Mouse (Mus musculus): Measurements from ENCODE around the gene Crb2.
A peak's percentile ranks its signal among the peaks of the same experiment; 100 is the strongest.

Gene Crb2

DNA sequence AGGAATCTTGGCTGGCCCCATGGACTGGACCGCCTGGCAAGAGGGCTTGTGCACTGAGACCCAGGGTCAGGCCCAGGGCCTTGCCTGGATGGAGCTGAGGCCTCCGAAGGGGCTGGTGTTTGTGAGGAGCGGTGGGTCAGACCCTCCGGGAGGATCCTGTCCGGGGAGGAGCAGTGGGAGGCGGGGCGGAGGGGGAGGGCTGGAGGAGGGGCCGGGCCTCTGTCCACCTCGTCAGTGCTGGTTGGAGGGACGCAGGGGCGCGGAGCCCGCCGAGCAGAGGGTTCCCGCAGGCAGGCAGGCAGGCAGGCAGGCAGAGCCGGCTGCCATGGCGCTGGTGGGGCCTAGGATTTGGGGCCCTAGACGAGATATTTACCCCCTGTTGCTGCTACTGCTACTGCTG is at the start of gene Crb2:
Crb2 (plus strand) TSS at position 234 of the 400 bp plus-strand sequence.
- peak; percentile 64 for DNase-seq (ENCODE audit: low read depth, low spot score)

DNA sequence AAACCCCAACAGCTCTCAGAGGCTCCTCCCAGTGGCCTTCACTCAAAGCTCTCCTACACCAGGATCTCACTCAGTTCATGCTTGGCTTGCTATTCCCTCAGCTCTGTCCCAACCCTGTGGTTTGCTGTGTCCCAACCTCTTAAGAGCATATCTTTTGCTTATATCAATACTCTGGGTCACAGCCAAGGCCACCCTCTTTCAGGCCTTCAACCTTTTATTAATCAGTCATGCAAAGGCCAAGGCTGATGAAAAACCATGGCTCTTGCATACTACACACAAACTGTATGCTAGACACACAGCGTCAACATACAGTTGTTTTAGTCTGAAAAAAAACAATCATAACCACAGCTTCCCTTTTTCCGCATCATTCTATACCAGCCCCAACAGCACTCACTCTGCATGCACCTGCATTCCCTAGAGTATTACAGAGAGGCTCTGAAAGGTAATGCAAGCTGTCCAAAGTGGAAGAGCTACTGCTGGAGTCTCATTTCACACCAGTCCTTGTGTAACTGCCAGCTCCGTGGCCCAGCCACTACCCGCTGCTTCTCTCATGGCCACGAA is 44.7 kb upstream of the Crb2 start:
- DNase-seq (ENCODE audit: low read depth, low spot score) = no peak

DNA sequence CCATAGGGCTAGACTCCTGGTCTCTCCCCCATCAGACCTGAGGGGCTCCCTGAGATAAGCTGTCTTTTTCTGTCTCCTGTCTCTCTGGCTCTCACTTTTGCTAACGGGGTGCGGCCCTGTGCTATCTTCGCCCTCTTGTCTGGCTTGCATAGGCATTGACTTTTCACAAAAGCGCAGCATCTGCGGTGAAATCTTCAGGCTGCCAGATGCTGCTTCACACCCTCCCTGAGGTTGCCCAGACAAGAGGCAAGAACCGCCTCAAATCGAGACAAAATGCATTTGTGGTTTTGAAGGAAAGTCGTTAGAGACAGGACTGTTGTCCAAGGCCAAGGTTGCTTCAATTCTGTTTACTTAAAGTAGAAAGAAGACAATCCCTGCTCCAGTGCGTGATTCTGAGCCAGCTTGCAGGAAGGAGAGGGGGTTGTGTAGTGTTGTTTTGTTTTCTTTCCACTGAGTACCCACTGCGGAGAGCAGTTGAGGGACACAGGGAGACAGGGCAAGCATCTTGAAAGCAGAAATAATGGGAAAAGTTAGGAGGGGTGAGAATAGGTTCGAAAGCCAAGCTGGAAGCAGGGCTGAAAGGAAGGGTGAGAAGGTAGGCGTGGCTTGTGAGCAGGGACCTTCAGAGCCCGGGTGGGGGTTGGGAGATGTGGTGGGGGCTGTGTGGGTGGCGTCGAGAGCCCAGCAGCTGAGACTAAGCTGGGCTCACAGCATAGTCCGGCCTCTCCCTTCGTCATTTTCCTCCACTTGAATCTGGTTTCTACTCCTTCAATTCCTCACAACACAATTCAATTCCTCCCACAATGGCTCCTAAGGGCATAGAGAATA is 40.9 kb upstream of the Crb2 start:
- peak; percentile 41 for DNase-seq (ENCODE audit: low read depth, low spot score)

- no peak for DNase-seq (ENCODE audit: low read depth, low spot score)
Measured at GRCm38 (mm10) chr2:37735807-37736188, 40.3 kb upstream of the Crb2 start.

DNA sequence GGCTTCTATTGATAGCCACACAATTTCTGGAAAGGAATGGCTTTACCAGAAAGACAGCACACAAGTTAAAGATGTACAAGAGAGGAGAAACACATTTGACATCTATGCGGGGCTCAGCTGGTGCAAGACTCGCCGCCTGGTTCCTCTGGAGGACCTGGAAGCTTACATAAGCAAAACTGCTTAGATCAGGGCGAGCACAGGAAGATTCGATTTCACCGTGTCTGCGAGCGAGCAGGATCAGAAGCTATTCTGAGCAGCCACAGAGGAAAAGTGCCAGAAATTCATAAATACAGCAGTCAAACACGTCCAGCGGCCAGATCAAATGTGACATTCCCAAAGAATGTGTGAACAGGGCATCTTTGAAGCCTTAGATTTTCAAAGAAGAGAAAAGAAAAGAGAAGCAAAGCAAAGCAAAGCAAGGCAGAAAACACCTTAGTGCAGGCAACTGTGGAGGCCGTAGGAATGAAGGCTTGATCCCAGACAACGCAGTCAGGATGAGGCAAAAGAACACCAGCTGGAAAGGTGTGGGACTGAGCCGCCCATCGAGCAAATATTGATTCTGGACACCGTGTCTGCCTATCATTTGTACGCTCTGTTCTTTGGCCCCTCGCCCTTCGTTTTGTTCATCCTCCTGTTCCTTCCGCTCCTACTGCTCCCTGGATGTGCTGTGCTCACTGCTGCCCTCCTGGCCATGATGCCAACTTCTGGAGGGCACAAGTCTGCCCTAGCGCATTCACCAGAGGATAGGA is 34.1 kb upstream of the Crb2 start:
- DNase-seq (ENCODE audit: low read depth, low spot score) = no peak

- no peak for DNase-seq (ENCODE audit: low read depth, low spot score)
Measured at GRCm38 (mm10) chr2:37744773-37745395, 31.2 kb upstream of the Crb2 start.

DNA sequence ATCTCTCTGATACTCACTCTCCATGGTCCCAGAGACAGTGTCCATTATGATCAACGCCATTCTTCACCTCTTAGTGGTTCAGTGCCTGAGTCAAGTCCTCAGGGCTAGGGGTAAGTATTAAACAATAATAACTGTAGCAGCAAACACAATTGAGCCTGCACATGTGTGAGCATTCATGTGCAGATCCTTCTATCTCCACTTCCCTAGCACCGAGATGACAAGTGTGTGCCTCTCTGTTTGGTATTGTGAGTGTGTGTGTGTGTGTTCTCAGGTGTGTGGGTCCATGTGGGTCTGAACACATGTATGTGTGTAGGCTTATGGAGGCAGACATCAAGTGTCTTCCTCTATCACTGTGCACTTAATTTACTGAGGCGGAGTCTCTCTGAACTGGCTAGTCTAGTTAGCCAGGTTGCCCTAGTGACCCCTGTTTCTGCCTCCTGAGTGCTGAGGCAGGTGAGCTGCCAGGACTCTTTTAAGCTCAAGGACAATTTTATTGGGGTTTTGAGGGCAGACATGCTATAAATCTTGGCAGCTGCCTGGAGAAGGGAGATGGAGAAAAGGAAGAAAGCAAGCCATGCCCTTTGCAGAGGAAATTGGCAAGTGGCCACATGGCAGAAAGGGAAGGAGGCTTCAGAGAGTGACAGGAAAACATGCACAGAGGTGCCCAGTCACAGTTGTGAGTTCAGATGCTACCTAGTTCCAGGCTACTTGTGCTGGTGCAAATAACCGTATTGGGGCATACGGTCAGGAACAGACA is 29.6 kb upstream of the Crb2 start:
- no peak for DNase-seq (ENCODE audit: low read depth, low spot score)

- no peak for DNase-seq (ENCODE audit: low read depth, low spot score)
Measured at GRCm38 (mm10) chr2:37747909-37748308, 28.1 kb upstream of the Crb2 start.

GRCm38 (mm10) chr2:37748442-37749066 is 27.5 kb upstream of the Crb2 start:
- peak; percentile 17 for DNase-seq (ENCODE audit: low read depth, low spot score)

- no peak for DNase-seq (ENCODE audit: low read depth, low spot score)
Measured at GRCm38 (mm10) chr2:37749323-37749722, 26.7 kb upstream of the Crb2 start.

GRCm38 (mm10) chr2:37751114-37751513 is 24.9 kb upstream of the Crb2 start:
- DNase-seq (ENCODE audit: low read depth, low spot score) = no peak

GRCm38 (mm10) chr2:37756220-37756930 is 19.7 kb upstream of the Crb2 start:
- no peak for DNase-seq (ENCODE audit: low read depth, low spot score)

GRCm38 (mm10) chr2:37757016-37757415 is 19.0 kb upstream of the Crb2 start:
- no peak for DNase-seq (ENCODE audit: low read depth, low spot score)

DNA sequence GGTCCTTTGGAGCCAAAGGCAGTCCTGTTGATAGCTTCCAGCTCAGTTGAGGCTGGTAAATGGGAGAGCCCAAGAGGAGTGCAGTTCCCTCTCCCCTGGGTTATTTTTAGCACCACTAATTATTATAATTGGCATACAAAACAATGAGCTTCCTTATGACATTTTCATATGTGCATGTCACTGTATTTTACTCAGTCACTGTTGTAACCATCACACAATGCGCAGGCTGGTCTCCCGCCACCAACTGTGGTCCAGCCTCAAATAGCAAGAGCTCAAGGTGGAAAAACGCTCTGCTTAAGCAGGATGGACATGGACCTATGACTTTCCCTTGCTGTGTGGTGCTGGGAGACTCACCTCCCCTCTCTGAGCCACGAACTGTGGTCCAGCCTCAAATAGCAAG is 18.3 kb upstream of the Crb2 start:
- DNase-seq (ENCODE audit: low read depth, low spot score) = no peak

DNA sequence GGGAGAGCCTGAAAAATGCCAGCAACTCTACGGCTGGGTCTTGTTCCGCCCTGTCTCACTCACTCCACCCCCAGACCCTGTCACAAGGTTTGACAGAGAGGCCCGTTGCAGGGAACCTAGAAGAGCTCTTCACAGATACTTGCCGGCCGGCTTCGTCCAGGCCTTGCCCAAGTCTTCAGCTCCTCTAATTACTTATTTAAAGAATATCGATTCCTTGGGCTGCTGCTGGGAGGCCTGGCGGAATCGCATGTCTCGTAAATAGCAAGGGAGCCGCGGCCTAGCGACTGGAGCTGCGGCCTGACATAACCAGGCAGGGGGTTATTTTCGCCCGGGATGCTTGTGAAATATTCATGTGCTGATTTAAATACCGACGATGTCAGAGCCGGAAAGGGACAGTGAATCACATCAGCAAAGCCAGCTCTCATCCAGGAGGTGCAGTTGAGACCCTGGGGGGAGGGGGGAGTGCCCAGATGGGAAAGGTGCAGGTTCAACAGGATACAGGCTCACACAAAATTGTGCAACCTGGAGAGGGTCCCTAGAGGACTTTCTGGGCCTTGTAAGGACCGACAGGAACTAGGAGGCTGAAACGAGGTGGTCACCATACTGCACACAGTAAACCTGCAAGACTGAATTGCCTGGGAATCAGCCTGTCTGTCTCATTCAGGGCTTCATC is 17.6 kb upstream of the Crb2 start:
- DNase-seq (ENCODE audit: low read depth, low spot score) = peak; percentile 18

DNA sequence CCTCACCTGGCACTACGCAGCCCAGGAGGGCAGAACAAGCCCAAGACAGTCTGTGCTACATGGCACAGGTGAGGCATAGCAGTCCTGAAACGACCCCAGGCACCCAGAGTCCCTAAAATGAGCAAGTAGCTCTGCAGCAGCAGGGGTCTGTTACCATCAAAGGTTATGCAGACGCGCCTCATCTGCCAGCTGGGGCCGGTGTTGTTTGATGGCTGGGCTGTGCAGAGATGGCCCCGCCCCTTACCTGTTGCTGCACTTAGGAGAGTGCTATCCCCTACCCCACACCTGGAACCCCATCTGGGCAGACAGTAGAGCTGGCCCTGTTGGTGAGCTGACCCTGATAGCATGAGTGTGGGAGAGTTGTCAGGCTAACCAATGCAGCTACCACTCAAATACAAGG is 15.4 kb upstream of the Crb2 start:
- no peak for DNase-seq (ENCODE audit: low read depth, low spot score)

DNA sequence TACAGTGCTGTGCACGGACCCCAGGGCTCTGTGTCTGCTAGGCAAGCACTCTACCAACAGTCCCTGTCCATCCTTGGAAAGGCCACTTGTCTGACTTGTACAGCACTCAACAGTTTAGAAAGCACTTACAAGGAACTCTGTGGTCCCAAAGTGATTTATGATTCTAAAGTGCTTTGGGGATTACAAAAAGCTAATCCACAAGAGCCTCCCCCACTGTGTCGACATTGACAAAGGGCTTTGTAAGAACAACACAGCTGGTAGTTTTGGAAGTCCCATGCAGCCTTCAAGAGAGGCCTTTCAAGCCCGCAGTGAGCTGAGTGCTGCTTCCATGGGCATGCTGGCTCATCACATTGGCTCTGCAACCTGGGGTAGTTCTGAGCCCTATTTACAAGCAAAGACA is 12.4 kb upstream of the Crb2 start:
- DNase-seq (ENCODE audit: low read depth, low spot score) = peak; percentile 23

- no peak for DNase-seq (ENCODE audit: low read depth, low spot score)
Measured at GRCm38 (mm10) chr2:37764514-37764913, 11.5 kb upstream of the Crb2 start.

DNA sequence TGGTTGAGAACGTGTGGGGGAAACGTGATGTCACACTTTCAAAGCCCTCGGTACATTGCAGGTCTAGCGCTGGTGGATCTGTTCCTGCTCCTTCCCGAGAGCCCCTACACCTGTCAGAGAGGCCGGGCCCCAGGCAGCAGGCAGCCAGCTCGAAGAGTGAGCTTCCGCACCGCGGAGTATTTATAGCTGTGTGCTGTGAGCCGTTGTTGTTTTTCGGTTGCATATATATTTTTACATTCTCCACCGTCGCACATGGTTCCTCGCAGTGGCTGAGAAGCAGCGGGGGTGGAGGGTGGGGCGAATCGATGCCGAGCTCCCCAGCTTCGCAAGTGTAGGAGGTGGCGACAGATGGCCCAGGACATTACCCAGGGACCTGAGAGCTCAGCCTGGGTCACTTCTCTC is 11.0 kb upstream of the Crb2 start:
- peak; percentile 29 for DNase-seq (ENCODE audit: low read depth, low spot score)
